Mouse (Mus musculus) spleen, adult 12 weeks (tissue): Measurements from ENCODE around the gene Fdx1l.
"Not testable (repeated sequence)": the region's sequence is repeated elsewhere in the genome, so short reads cannot be mapped to it uniquely, and the experiment has no call there.

ENCODE experiments used
- DNase-seq: peaks from one replicate; pipeline ENCODE4 v3.0.0; 2022; ENCODE audit warnings: low spot score

Fdx1l gene

GRCm38 (mm10) chr9:21072641-21073040 is 773 bp downstream of the Fdx1l start:
- DNase-seq = no peak

- DNase-seq = no peak
Observed at GRCm38 (mm10) chr9:21067006-21067684, 6.3 kb downstream of the Fdx1l start, which contains the start of gene Zglp1. Gene Zglp1 (minus strand): TSS chr9:21067093.

GRCm38 (mm10) chr9:21062928-21063327 is 10.5 kb downstream of the Fdx1l start:
- DNase-seq = no peak

GRCm38 (mm10) chr9:21051578-21051977 is 21.8 kb downstream of the Fdx1l start:
- DNase-seq = no peak

GRCm38 (mm10) chr9:21045235-21045634 is 28.2 kb downstream of the Fdx1l start:
- no peak for DNase-seq

GRCm38 (mm10) chr9:21044785-21045184 is 28.6 kb downstream of the Fdx1l start:
- not testable (repeated sequence) for DNase-seq

GRCm38 (mm10) chr9:21043563-21043962 is 29.9 kb downstream of the Fdx1l start:
- no peak for DNase-seq

- no peak for DNase-seq
Observed at GRCm38 (mm10) chr9:21041308-21041707, 32.1 kb downstream of the Fdx1l start.

- no peak for DNase-seq
Observed at GRCm38 (mm10) chr9:21039779-21040178, 33.6 kb downstream of the Fdx1l start.

GRCm38 (mm10) chr9:21037481-21037891 is 35.9 kb downstream of the Fdx1l start:
- no peak for DNase-seq

- DNase-seq = no peak
Observed at GRCm38 (mm10) chr9:21036666-21037065, 36.7 kb downstream of the Fdx1l start.

GRCm38 (mm10) chr9:21036161-21036560 is 37.3 kb downstream of the Fdx1l start:
- no peak for DNase-seq

GRCm38 (mm10) chr9:21035586-21035985 is 37.8 kb downstream of the Fdx1l start:
- DNase-seq = no peak

- no peak for DNase-seq
Observed at GRCm38 (mm10) chr9:21034481-21035085, 38.8 kb downstream of the Fdx1l start.

GRCm38 (mm10) chr9:21033136-21033535 is 40.3 kb downstream of the Fdx1l start:
- DNase-seq = peak; percentile 88

GRCm38 (mm10) chr9:21032491-21032890 is 40.9 kb downstream of the Fdx1l start:
- DNase-seq = no peak

GRCm38 (mm10) chr9:21031896-21032351 is 41.5 kb downstream of the Fdx1l start, which contains the start of gene Icam5:
Gene Icam5 (plus strand): TSS chr9:21032073.
- peak; percentile 52 for DNase-seq

GRCm38 (mm10) chr9:21031251-21031895 is 42.0 kb downstream of the Fdx1l start:
- DNase-seq = peak; percentile 59

GRCm38 (mm10) chr9:21030781-21031250 is 42.6 kb downstream of the Fdx1l start:
- peak; percentile 79 for DNase-seq

GRCm38 (mm10) chr9:21030055-21030600 is 43.3 kb downstream of the Fdx1l start:
- no peak for DNase-seq

GRCm38 (mm10) chr9:21029291-21030054 is 43.9 kb downstream of the Fdx1l start, which contains the start of gene Icam4:
Gene Icam4 (plus strand): TSS chr9:21029373.
- DNase-seq = peak; percentile 85
